Mouse (Mus musculus) mouse trophoblast stem cell (cell line): ENCODE measurements around the gene Kremen1.

Source experiments
- in situ Hi-C, 2 experiments: fragments of 300-500 bp; cut with MseI, MboI; formaldehyde crosslinking; loops; 2 replicates in 1 of 2; 3 replicates in 1 of 2; pipeline ENCODE4 v1.15.1; 2025

The Kremen1 gene

DNA sequence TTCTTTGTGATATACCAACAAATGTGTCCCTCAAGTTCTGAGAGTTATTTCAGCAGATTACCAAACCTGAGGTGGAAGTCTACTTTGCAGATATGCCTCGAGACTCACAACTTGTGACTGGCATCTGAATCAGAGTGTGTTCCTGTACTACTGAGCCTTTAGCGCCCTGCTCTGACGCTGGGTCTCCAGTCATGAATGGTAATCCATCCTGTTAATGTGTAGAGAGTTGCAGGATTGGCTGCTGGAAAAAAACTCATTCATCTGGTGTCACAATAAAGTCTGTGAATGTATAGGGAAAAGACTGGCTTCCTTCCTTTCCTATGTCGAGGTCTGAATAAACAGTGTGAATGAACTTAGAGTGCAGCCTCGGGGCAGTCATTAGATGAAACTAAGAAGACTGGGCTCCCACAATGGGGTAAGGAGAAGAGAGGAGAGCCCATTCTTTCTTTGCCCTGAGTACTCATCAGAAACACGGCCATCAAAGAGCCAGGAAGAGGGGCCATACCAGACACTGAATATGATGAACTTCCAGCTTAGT is 41.4 kb downstream of the Kremen1 start:
- in situ Hi-C loops, result no loop called here

GRCm38 (mm10) chr11:5219371-5219770 is 42.0 kb downstream of the Kremen1 start:
- in situ Hi-C loops, result no loop called here

GRCm38 (mm10) chr11:5215401-5216187 is 45.8 kb downstream of the Kremen1 start:
- in situ Hi-C loops, result no loop called here

DNA sequence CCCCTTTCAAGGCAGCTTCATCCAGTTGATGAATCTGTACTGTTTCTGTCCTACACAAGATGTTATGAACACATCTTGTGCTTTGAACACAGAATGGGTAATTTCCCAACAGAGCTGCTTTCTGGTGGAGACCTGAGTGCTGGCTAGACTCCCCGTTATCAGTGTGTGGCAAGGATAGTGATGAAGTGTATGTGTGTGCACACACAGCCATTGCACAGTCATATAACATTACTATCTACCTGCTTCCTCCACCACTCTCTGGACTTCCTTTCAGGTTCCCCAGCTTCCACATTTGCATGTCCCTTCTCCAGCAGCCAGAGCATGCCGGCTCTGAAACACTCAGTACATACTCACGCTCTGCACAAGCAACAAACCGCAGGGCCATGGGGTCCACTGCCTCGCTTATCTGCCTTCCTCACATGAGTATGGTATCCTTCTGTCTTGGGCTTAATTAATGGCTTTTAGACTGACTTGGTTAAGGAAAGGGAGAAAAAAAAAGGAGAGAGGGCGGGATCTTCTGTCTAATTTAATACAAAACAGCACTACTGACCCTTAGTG is 46.8 kb downstream of the Kremen1 start:
- in situ Hi-C loops, result no loop called here

DNA sequence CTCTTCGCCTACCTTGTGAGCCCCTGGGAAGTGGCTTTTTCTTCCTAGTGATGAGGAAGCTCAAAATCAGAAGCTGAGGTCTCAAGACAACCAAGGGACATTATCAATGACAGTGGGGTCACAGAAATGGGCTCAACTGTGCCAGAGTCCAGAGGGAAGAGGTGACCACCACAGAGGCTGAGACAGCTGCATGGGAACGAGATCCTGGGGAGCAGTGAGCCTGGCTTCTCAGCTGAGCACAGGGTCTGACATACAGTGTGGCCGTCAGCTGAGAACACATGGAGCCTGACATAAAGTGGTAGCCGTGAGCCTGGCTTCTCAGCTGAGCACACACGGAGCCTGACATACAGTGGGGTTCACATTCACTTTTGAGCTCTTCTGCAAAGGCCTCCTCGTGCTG is 58.3 kb downstream of the Kremen1 start:
- in situ Hi-C loops, result no loop called here

DNA sequence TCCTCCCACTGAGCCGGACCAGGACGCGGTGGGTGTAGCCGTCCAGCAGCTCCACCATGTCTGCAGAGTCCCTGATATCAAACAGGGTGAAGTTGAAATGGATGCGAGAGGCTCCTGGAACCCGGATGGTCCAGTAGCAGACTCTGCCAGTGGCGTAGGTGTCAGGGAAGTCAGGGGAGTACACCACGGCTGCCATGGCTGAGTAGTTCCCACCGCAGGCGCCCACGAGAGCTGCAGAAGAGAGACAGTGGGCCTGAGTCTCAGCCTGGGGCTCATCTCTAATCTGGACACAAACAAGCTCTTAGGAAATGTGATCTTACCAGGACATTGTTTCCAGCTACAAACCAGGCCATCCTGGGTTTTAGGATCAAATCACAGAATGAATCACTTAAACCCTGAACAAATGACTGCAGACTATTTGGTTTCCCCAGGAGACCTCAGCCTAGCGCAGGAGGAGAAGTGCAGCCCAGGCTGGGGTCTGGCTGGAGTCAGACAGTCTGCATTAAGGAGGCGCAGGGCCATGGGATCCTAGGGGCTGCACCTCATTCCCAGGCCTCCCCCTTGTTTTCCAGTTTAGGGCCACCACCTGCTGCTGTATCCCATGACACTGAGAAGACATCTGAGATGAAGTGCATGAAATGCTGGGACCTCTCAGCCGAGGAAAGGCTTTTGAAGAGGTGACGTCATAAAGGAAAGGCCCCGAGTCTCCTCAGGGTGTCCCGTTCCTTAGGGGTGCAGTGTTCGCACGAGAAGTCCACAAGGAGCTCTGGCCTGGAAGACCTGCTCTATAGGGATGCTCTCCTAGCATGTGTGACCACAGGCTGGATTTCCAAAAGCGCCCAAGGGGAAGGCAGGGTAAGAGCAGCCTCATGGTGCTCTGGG is 59.3 kb downstream of the Kremen1 start:
- in situ Hi-C loops, result no loop called here

DNA sequence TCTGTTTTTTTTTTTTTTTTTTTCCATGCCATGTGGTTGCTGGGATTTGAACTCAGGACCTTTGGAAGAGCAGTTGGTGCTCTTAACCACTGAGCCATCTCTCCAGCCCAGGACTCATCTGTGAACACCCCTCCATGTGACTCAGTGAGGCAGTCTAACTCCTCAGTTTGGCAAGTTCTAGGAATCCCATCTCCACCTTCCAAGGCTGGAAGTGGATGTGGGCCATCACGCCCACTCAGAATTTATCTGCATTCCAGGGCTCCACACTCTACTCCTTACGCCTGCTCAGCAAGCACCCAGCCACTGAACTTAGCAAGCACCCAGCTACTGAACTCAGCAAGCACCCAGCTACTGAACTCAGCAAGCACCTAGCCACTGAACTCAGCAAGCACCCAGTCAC is 61.5 kb downstream of the Kremen1 start:
- in situ Hi-C loops, result no loop called here

- in situ Hi-C loops, result no loop called here
Measured at GRCm38 (mm10) chr11:5197068-5197467, 64.3 kb downstream of the Kremen1 start.

GRCm38 (mm10) chr11:5196583-5196982 is 64.8 kb downstream of the Kremen1 start:
- in situ Hi-C loops, result no loop called here

DNA sequence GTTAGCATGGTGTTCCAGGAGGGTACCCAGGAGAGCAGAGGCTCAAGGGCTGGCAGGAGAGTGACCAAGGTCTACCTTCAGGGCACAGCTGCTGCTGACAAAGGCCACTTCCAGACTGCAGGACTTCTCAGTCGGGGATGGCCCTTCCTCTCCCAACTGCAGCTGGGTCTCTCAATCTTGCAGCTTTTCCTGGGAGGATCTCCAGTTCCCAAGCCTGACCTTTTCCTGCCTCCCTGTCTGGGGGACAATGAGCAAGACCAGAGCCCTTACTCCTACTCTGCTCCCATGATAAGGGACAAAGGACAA is 67.8 kb downstream of the Kremen1 start:
- in situ Hi-C loops, result no loop called here

DNA sequence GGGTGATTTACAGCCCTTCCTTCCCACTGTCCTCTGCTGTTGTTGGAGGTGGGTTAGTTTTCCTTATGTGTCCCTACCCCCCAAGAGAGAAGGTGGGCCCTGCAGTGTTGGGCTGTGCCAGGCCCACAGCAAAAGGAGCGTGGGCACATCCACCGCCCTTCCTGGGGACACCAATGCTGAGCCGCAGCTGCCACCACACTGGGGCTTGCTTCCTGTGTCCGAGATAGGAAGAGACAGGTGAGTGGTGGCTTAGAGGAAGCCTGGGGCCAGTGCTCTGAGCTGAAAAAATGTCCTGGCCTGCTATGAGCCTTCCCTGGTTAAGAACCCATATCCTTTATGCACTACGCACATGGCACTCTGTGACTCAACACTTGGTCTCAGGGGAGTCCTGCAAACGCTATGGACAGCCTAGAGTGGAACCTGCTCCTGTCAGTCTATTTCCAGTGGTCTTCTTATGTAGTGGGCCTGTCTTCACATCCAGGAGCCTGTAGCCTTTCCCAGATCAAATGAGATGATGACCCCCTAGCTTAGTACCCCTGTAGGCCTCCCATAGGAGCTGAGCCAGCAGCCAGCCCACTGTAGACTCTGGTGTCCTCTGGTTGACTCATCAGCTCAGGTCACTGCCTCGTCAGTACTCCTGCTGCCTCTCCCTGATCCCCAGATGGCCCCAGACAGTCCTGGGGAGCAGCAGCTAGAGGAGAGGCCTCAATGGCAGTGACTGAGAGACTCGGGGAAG is 68.3 kb downstream of the Kremen1 start:
- in situ Hi-C loops, result no loop called here

DNA sequence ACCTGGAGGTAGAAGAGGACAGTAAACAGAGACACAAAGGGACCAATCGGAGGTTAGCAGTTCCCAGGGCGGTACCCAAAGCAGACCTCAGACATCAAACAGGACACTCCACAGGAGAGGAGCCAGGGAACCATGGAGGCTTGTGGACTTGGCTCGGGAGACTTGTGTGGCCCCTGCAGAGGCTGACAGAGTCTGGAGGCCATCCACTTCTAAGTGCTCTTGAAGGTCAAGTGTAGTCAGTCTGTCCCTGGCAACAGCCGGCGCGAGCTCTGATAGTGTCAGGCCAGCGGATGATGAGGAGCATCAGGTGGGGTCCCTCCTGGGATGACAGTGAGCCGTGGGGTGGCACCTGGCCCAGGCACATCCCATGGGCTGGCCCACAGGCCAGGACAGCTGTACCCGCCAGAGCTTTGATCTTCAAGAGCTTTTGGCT is 69.3 kb downstream of the Kremen1 start:
- in situ Hi-C loops, result no loop called here

GRCm38 (mm10) chr11:5189239-5189933 is 72.0 kb downstream of the Kremen1 start:
- in situ Hi-C loops, result no loop called here

GRCm38 (mm10) chr11:5188170-5188569 is 73.2 kb downstream of the Kremen1 start:
- in situ Hi-C loops, result no loop called here

DNA sequence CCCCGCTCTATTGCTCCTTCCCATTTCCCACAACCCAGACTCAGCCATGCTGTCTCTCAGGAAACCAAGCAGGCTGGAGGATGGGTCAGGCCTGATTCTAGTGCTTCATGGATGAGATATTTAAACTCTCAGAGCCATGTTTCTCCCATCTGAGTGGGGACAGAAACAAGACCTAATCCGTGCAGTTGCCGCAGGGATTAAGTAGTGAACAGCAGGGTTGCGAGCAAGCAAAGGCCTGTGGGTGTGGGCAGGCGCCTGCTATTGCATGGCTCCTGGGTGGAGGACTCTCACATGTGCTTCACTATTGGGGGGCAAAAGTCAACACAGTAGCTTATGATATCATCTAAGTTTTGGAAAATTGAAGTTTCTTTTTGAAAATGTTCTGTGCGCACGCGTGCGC is 76.5 kb downstream of the Kremen1 start:
- in situ Hi-C loops, result no loop called here

DNA sequence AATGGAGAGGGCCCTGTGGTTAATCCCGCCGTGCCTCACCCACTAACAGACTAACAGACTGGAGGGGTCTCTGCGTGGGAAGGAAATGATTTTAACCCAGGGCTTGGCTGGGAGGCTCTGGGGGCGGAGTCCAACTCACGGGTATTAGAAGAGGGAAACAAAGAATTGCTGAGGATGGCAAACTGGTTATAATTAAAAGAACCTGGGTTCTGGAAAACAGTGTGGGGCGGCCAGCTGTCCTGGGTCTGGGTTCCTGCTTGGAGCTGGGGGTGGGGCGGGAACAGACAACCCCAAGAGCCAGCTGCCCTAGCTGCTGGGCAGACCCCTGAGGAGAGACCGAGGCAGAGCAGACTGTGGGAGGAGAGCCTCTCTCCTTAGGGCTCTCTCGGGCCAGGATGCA is 77.1 kb downstream of the Kremen1 start:
- in situ Hi-C loops, result no loop called here

DNA sequence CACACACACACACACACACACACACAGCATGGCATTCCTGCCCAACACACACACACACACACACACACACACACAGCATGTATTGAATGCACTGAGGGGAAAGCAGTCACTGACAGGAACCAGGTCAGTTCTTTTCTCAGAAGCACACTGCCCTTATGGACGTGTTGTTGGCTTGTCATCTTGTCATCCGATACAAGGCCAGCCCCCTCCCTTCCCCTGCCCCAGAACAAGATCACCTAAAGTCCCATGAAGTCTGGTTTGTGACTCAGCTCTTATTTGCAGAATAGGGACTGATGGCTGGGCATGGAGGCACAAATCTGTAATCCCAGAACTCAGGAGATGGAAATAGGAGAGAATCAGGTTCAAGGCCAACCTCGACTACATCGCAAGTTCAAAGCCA is 78.5 kb downstream of the Kremen1 start:
- in situ Hi-C loops, result no loop called here

DNA sequence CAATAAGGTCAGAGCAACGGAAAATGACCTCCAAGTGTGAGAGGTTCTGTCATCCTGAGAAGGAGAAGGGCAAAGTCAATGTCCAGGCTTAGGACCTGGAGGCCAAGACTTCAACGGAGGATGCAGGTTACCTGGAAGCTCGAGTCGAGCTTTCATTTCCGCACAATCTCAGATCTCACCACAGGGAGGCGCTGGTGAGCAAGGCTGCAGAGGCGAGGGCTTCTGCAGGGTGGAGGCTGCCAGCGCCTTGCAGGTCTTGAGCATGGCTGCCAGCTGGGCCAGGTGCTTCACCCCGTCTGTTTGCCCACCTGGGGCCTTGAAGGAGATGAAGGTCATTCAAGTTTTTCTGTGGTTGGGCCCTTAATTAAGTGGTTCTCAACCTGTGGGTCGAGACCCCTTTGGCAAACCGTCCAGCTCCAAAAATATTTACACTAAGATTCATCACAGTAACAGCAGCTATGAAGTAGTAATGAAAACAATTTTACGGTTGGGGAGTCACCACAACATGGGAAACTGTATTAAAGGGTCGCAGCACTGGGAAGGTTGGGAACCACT is 79.4 kb downstream of the Kremen1 start:
- in situ Hi-C loops, result no loop called here

DNA sequence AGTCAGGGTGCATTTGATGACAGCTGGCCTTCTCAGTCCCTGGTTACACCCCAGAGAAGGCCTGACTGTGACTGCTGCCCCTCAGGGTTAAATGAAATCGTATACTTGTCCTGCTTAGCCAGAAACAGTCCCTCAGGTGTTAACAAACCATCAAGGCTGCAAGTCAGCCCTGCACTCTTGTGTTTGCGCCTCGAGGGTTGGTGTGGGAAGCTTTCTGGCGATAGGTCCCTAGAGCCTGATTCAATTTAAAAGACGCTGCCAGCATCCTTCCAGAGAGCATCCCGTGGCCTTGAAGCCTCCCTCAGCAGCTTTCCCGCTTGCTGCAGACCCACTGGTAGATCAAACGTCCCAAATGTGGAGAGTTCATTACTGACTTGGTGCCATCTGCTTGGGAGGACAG is 82.0 kb downstream of the Kremen1 start:
- in situ Hi-C loops, result no loop called here

- in situ Hi-C loops, result no loop called here
Measured at GRCm38 (mm10) chr11:5177171-5177570, 84.2 kb downstream of the Kremen1 start.

DNA sequence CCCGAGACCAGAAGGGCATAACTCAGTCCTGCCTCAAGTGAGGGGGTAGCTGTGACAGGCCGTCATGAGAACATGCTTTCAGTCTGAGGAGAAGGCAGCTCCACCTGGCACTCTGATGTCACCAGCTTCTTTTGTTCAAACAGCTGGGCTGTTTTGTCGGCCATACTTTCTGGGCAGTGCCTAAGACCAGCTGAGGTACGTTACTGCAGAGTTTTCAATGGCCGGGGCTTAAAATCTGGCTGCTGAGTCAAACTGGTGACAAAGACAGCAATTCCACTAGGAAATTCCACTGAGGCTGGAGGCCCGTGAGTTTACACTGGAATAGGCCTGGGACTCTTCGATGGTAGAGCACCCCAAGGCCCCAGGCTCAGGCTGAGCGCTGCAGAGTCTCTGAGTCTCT is 84.7 kb downstream of the Kremen1 start:
- in situ Hi-C loops, result no loop called here
